Mouse (Mus musculus) cortical plate, adult 2 months (tissue): ENCODE data around the gene Csmd2.

ENCODE experiments used
- CTCF ChIP-seq: fragments of 200-500 bp; IDR thresholded peaks from 2 replicates; pipeline ENCODE4 v1.5.1; 2011; ENCODE audit warnings: mild to moderate bottlenecking, control low read depth, low read length; ENCODE audit not compliant: insufficient read depth; ENCODE audit errors: extremely low read depth
- POLR2A ChIP-seq: fragments of 200-500 bp; IDR thresholded peaks from 2 replicates; pipeline ENCODE4 v1.6.1; 2011; ENCODE audit warnings: mild to moderate bottlenecking, low read length, control low read depth; ENCODE audit not compliant: insufficient read depth; ENCODE audit errors: extremely low read depth

DNA sequence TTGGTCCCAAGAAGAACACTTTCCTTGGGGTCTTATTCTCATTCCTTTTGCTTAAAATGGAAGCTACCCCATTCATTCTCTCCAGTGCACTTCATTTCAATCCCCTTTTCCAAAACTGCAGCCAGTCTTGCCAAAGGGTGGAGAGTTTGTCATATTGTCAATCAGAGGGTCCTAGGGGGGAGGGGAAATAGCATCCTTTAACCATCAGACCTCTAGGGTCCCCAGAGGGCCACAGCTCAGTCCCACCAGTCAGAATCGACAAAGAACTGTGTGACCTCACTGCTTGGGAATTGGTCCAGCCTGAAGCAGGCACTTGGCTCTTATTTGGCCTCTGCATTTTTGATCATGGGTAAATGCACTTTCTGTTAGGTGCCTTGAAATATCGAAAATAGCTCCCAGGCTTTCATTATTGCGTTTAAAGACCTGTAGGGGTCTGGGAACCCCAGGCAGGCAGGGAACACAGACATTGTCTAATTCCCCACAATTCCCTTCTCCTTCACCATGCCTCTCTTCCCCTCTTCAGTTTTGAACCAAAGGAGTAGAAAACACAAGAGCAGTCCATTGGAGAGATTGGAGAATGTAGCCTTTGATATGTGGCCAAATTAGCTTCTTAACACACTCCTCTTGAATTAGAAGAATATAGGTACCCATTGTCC, 17.3 kb downstream of the Csmd2 start:
- TF ChIP-seq POLR2A: no peak
- TF ChIP-seq CTCF: no peak
